Mouse (Mus musculus) stomach, postnatal 0 days (tissue): Measurements from ENCODE around the gene Alpk1. TPM values are rescaled to one million over a fixed set of nuclear protein-coding genes. Genes with fewer than 3 reads are reported as not detected.

Source experiments
- ATAC-seq: fragments of 200-750 bp; cut with Nextera tagmentation; 2 replicates; pipeline ENCODE4 v1.8.0; 2017; ENCODE audit not compliant: low FRiP score, low TSS enrichment
- DNase-seq: peaks from one replicate; pipeline ENCODE4 v3.0.0-alpha.2; 2016; ENCODE audit warnings: low spot score
- H3K27ac ChIP-seq: fragments of 300-500 bp; sonication (generic); replicated peaks from 2 replicates; pipeline ENCODE4 v1.5.1; 2014; ENCODE audit warnings: mild to moderate bottlenecking, control low read depth
- H3K27me3 ChIP-seq: fragments of 300-500 bp; sonication (generic); 2 replicates; pipeline ENCODE4 v1.6.1; 2014; ENCODE audit warnings: low read length; ENCODE audit not compliant: control insufficient read depth, insufficient read depth
- H3K36me3 ChIP-seq: fragments of 300-500 bp; sonication (generic); 2 replicates; pipeline ENCODE4 v1.6.1; 2014; ENCODE audit warnings: low read length, mixed read lengths; ENCODE audit not compliant: control insufficient read depth, insufficient read depth
- H3K4me1 ChIP-seq: fragments of 300-500 bp; sonication (generic); replicated peaks from 2 replicates; pipeline ENCODE4 v1.6.1; 2014; ENCODE audit warnings: antibody characterized with exemption; ENCODE audit not compliant: control insufficient read depth, insufficient read depth
- H3K4me2 ChIP-seq: fragments of 300-500 bp; sonication (generic); replicated peaks from 2 replicates; pipeline ENCODE4 v1.6.1; 2014; ENCODE audit warnings: low read depth, mild to moderate bottlenecking, control low read depth, moderate library complexity
- H3K4me3 ChIP-seq: fragments of 300-500 bp; sonication (generic); 2 replicates; pipeline ENCODE4 v1.5.1; 2014; ENCODE audit warnings: low read depth, low read length, control low read depth
- H3K9ac ChIP-seq: fragments of 300-500 bp; sonication (generic); 2 replicates; pipeline ENCODE4 v1.6.1; 2014; ENCODE audit warnings: mild to moderate bottlenecking, low read length, control low read depth, mixed read lengths
- H3K9me3 ChIP-seq: fragments of 300-500 bp; sonication (generic); 2 replicates; pipeline ENCODE4 v1.6.1; 2016; ENCODE audit warnings: low read length; ENCODE audit not compliant: control insufficient read depth
- CTCF ChIP-seq: IDR thresholded peaks from 2 replicates; pipeline ENCODE4 v1.5.1; 2016; ENCODE audit warnings: antibody characterized with exemption, low read depth, mild to moderate bottlenecking, moderate library complexity
- EP300 ChIP-seq: optimal IDR thresholded peaks from 2 replicates; pipeline ENCODE3; 2016; ENCODE audit warnings: antibody characterized with exemption
- whole genome bisulfite sequencing: fragments of 180-500 bp; shearing (Covaris S2); extraction: QIAGEN DNeasy Blood & Tissue Kit; methylation state at CpG from one replicate; pipeline ENCODE4 v1.1.7; 2014; 5-methylcytosine and 5-hydroxymethylcytosine counted together
- polyA plus RNA-seq: library from polyadenylated mRNA; unstranded; fragments of >200 nt; fragmentation: Nextera tagmentation; extraction: Ambion mirVana; gene quantifications from 2 replicates; pipeline ENCODE4 v1.2.1, GENCODE M21; 2015

Alpk1 gene
- polyA plus RNA-seq, 1 experiment from 2014 or later: 1.5 TPM

DNA sequence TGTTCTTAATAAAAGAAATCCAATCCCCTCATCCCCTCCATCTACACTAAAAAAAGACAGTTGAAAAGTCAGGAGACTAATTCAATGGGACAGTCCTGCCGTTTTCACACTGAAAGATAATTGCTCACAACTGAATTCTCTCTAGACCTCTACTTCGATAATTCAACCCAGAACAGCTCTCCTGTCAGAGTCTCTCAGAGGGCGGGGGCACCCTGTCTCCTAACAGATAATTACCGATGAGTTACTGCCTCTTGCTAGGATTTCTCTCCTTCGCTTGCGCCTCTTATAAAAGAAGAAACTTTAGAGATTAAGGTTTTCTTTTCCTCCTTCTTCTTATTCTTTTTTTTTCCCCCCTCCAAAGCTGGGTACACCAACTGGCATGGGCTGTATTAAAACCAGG, 34.8 kb downstream of the Alpk1 start:
- Histone ChIP-seq H3K4me2 (no peak overlapping the region), H3K4me3 (no peak overlapping the region), H3K27ac (no peak overlapping the region), H3K9ac (no peak overlapping the region), H3K36me3 (no peaks in the 10 kb centered on the region), H3K27me3 (no peaks in the 10 kb centered on the region), H3K4me1 (no peaks in the 10 kb centered on the region), H3K9me3 (no peaks in the 10 kb centered on the region)
- WGBS: 44% methylated on average over 6 of the region's 6 CpGs
- DNase-seq (no peak), ATAC-seq (no peak)
- no peak for TF ChIP-seq CTCF

DNA sequence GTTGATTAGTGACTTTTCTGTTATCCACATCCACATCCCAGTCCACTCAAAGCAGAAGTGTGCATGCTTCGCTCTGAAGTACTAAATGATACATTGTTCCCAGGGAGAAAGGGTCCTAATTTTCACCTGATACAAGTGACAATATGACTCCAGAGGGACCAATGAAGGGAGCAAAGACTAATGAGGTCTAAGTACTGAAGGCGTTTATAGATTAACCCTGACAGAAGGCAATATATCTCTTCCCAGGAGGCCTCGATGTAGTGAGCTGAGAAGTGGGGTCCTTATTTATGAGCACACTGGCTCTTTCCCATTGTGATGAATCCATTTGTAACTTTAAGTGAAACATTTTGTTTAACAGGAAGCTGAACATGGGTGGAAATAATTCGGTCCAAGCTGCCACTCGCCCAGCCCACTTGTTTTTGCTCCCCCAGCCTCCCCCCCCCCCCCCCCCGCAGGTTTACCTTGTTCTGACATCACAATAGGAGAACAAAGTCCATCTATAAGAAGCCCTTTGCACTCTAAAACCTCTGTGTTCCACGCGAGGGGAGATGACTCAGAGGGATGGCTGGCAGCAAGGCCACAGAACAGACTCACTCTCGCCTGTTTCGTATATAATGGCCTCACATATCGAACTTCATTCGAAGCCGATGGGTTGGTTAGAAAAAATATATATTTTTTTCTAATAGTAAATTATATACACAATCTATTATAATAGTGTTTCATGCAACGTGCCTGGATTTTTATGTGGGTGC, 36.5 kb downstream of the Alpk1 start:
- Histone ChIP-seq H3K27me3 (no peaks in the 10 kb centered on the region), H3K4me1 (no peaks in the 10 kb centered on the region), H3K36me3 (no peaks in the 10 kb centered on the region), H3K4me3 (no peak overlapping the region), H3K9me3 (no peaks in the 10 kb centered on the region), H3K27ac (no peak overlapping the region), H3K9ac (no peak overlapping the region), H3K4me2 (no peak overlapping the region)
- WGBS: 67% methylated on average over 14 of the region's 14 CpGs
- TF ChIP-seq CTCF (no peak), EP300 (no peak)
- no peak for DNase-seq
- no peak for ATAC-seq

DNA sequence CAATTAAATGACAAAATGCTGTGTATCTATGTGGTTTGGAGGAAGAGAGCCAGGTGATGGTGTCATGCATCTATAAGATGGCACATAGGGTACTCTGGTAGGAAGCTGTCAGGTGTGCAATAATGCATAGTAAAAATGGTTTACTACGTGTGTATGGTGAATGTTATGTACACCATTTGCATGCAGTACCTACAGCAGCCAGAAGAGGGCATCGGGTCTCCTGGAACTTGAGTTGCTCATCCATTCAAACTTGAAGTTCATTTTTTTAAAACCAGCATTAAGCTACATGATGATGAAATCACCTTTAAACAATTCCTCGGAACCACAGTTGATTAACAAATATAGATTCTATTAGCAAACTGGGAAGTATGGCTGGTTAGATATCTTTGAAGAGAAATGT, 38.9 kb downstream of the Alpk1 start:
- ATAC-seq (no peak), DNase-seq (no peak)
- no peaks in the 10 kb centered on the region for H3K27me3 ChIP-seq
- H3K4me3 ChIP-seq: no peak overlapping the region
- H3K4me1 ChIP-seq: no peaks in the 10 kb centered on the region
- no peaks in the 10 kb centered on the region for H3K36me3 ChIP-seq
- 94% methylated on average over 3 of the region's 3 CpGs for WGBS
- peak; percentile 49 for TF ChIP-seq CTCF
- no peak for TF ChIP-seq EP300
- no peaks in the 10 kb centered on the region for H3K9me3 ChIP-seq
- H3K9ac ChIP-seq: no peak overlapping the region
- H3K27ac ChIP-seq: no peak overlapping the region
- H3K4me2 ChIP-seq: no peak overlapping the region

DNA sequence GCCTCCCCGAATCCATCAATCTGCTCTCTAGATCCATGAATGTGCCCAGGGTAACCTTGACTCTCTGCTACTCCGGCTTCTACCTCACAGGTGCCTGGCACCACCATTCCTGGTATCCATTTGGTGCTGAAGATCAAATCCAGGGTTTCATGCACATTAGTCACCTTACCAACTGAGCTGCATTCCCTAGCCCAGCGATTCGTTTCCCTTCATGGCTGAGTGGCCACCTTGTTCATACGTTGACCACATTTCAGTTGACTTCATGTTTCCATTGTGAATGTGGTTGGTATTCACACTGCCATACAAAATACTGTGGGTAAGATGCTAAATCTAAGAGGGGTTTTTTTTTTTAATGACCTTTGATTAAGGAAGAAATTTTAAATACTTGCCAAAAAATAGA, 42.5 kb downstream of the Alpk1 start:
- no peak overlapping the region for H3K4me3 ChIP-seq
- DNase-seq (no peak), ATAC-seq (no peak)
- H3K36me3 ChIP-seq: no peaks in the 10 kb centered on the region
- H3K9ac ChIP-seq: no peak overlapping the region
- TF ChIP-seq EP300 (no peak), CTCF (no peak)
- 89% methylated on average over 5 of the region's 5 CpGs for WGBS
- no peak overlapping the region for H3K27ac ChIP-seq
- no peak overlapping the region for H3K4me2 ChIP-seq
- H3K9me3 ChIP-seq: no peaks in the 10 kb centered on the region
- no peaks in the 10 kb centered on the region for H3K27me3 ChIP-seq
- H3K4me1 ChIP-seq: no peaks in the 10 kb centered on the region

DNA sequence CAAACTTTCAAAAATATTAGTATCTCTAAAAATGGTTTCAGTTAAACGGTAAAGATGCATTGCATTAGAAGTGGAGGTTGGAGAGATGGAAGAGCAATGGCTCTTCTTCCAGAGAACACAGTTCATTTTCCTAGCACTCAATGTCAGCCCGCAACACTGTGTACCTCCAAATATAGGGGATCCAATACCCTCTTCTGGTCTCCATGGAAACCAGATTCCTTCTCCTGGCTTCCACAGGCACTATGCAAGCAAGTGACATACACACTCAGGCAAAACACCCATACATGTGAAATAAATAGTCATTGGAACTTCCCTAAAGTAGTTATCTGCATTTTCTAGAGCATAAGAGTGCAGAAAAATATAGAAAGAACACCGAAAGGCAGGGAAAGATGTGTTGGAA, 44.9 kb downstream of the Alpk1 start:
- DNase-seq (no peak), ATAC-seq (no peak)
- Histone ChIP-seq H3K27ac (no peak overlapping the region), H3K27me3 (no peaks in the 10 kb centered on the region), H3K9me3 (no peaks in the 10 kb centered on the region), H3K9ac (no peak overlapping the region), H3K4me1 (no peaks in the 10 kb centered on the region), H3K36me3 (no peaks in the 10 kb centered on the region), H3K4me2 (no peak overlapping the region), H3K4me3 (no peak overlapping the region)
- WGBS: 83% methylated on average over 3 of the region's 3 CpGs
- TF ChIP-seq EP300 (no peak), CTCF (no peak)

DNA sequence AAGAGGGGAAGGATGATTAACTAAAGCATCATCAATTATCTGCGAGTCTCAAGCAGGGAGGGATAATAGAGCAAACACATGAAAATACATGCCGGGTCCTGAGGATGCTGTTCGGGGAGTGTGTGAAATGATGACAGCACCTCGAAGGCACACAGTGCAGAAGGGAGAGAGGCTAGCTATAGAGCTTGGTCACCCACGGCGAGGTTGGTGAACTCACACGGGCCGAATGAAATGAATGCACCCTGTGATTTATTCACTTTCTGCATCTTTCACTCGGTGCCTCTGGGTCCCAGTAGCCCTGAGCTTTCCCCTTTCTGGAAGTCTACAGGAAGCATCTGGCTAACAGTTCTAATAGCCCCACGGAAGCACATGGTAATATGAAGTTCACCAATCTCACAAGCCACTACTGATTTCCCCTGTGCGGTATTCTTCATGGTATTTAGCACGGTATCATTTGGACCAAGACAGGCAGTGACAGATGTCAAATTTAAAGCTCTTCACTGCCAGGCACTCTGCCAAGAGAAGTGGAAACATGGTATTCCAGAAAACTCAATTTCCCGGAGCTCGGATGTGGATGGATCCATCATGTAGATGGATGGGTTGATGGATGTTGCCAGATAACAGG, 50.7 kb downstream of the Alpk1 start:
- ATAC-seq (no peak), DNase-seq (no peak)
- Histone ChIP-seq H3K9me3 (no peaks in the 10 kb centered on the region), H3K4me2 (no peak overlapping the region), H3K9ac (no peak overlapping the region), H3K36me3 (no peaks in the 10 kb centered on the region), H3K27me3 (no peaks in the 10 kb centered on the region), H3K4me3 (no peak overlapping the region), H3K4me1 (no peaks in the 10 kb centered on the region), H3K27ac (no peak overlapping the region)
- WGBS: 77% methylated on average over 14 of the region's 14 CpGs
- TF ChIP-seq EP300 (no peak), CTCF (no peak)
